ENCODE assay signal across 32 mouse cellular contexts in genomic region chr2:77190891-77191290, GRCm38 (mm10). TPM values are rescaled to one million over a fixed set of nuclear protein-coding genes. Genes with fewer than 3 reads are reported as not detected.
"Had no signal": no experiment of that assay in that cellular context is flagged by ENCODE, and none has a peak within 500 bp of the region (broad histone marks: within the 10 kb centered on the region; RNA-seq: fewer than 3 reads in every experiment).

No protein-coding gene starts in this region.

- H3K36me3 ChIP-seq: liver, embryonic 12.5 days; liver, embryonic 13.5 days; liver, embryonic 15.5 days had no signal

- H3K9ac ChIP-seq: limb, embryonic 12.5 days; limb, embryonic 13.5 days; limb, embryonic 15.5 days; liver, embryonic 12.5 days; liver, embryonic 13.5 days; liver, embryonic 14.5 days; liver, embryonic 15.5 days; liver, postnatal 0 days; lung, embryonic 14.5 days; lung, embryonic 15.5 days; midbrain, embryonic 12.5 days; midbrain, embryonic 13.5 days; midbrain, embryonic 15.5 days had no signal

- ATAC-seq: liver, embryonic 12.5 days; liver, postnatal 0 days; lung, postnatal 0 days; midbrain, embryonic 13.5 days; midbrain, embryonic 15.5 days; midbrain, embryonic 16.5 days had no signal

- H3K27me3 ChIP-seq: limb, embryonic 12.5 days; limb, embryonic 13.5 days; limb, embryonic 15.5 days; liver, embryonic 12.5 days; liver, embryonic 13.5 days; liver, embryonic 15.5 days; lung, embryonic 15.5 days; megakaryocyte, embryonic 14.5 days; midbrain, embryonic 12.5 days; midbrain, embryonic 13.5 days; midbrain, embryonic 15.5 days had no signal

- H3K4me2 ChIP-seq: limb, embryonic 12.5 days; limb, embryonic 13.5 days; limb, embryonic 15.5 days; liver, embryonic 11.5 days; liver, embryonic 12.5 days; liver, embryonic 13.5 days; liver, embryonic 15.5 days; lung, embryonic 14.5 days; lung, embryonic 15.5 days; midbrain, embryonic 11.5 days; midbrain, embryonic 12.5 days; midbrain, embryonic 13.5 days; midbrain, embryonic 15.5 days had no signal

- H3K9me3 ChIP-seq: limb, embryonic 10.5 days; limb, embryonic 12.5 days; limb, embryonic 13.5 days; limb, embryonic 15.5 days; liver, embryonic 12.5 days; liver, embryonic 13.5 days; liver, embryonic 15.5 days; lung, embryonic 15.5 days; megakaryocyte, embryonic 14.5 days; midbrain, embryonic 10.5 days; midbrain, embryonic 12.5 days; midbrain, embryonic 13.5 days; midbrain, embryonic 15.5 days had no signal

- H3K4me3 ChIP-seq: limb, embryonic 10.5 days; limb, embryonic 12.5 days; limb, embryonic 13.5 days; limb, embryonic 15.5 days; liver, embryonic 12.5 days; liver, embryonic 13.5 days; liver, embryonic 15.5 days; lung, embryonic 15.5 days; megakaryocyte, embryonic 14.5 days; midbrain, embryonic 10.5 days; midbrain, embryonic 12.5 days; midbrain, embryonic 13.5 days; midbrain, embryonic 15.5 days; myocyte had no signal

- DNase-seq: left cerebral cortex, postnatal 4 days; liver; liver, embryonic 13.5 days; liver, postnatal 0 days; lung, adult 18-20 months; lung, adult 2 months; lung, embryonic 14.5 days; lung, postnatal 10 days; lung, postnatal 14 days; lung, postnatal 36 days; lung, postnatal 4 days; midbrain, embryonic 14.5 days had no signal

- H3K4me1 ChIP-seq: limb, embryonic 10.5 days; limb, embryonic 12.5 days; limb, embryonic 13.5 days; limb, embryonic 15.5 days; liver, embryonic 12.5 days; liver, embryonic 13.5 days; liver, embryonic 15.5 days; lung, embryonic 15.5 days; megakaryocyte, embryonic 14.5 days; midbrain, embryonic 10.5 days; midbrain, embryonic 12.5 days; midbrain, embryonic 13.5 days; midbrain, embryonic 15.5 days had no signal

- H3K27ac ChIP-seq: limb, embryonic 10.5 days; limb, embryonic 12.5 days; limb, embryonic 13.5 days; limb, embryonic 15.5 days; liver, embryonic 12.5 days; liver, embryonic 13.5 days; liver, embryonic 14.5 days; liver, embryonic 15.5 days; lung, embryonic 15.5 days; macrophage; midbrain, embryonic 10.5 days; midbrain, embryonic 12.5 days; midbrain, embryonic 13.5 days; midbrain, embryonic 15.5 days had no signal

RNA-seq across cellular contexts. Expression of gene Ccdc141, which starts 20.5 kb away (rescaled TPM):
- total RNA-seq: monocyte, adult 5-6 weeks had no signal
